Mouse (Mus musculus): ENCODE results near the gene Ror1. TPM values are rescaled to one million over a fixed set of nuclear protein-coding genes. Genes with fewer than 3 reads are reported as not detected.

The Ror1 gene
- polyA plus RNA-seq, 1 experiment from 2014 or later, result 8.3 TPM

- H3K4me3 ChIP-seq (replicated peaks; ENCODE audit: low read depth, low read length), result no peak overlapping the region
- no peak overlapping the region for H3K9ac ChIP-seq (ENCODE audit: low read depth, low read length)
- no peak overlapping the region for H3K27ac ChIP-seq
- ATAC-seq (replicated peaks; ENCODE audit: low FRiP score, low read depth) (no peak), DNase-seq (ENCODE audit: low spot score) (no peak)
- H3K4me1 ChIP-seq (replicated peaks; ENCODE audit: insufficient read depth, low read length), result no peaks in the 10 kb centered on the region
- 95% methylated on average over 4 of the region's 4 CpGs for WGBS
- no peaks in the 10 kb centered on the region for H3K9me3 ChIP-seq (replicated peaks; ENCODE audit: low read length)
- no peaks in the 10 kb centered on the region for H3K27me3 ChIP-seq (ENCODE audit: insufficient read depth, low read length)
- no peaks in the 10 kb centered on the region for H3K36me3 ChIP-seq (ENCODE audit: insufficient read depth, low read length)
- H3K4me2 ChIP-seq (ENCODE audit: low read length), result no peak overlapping the region
- no peak for TF ChIP-seq CTCF (IDR thresholded peaks at IDR 0.05; ENCODE audit: low read depth)
These were observed 178.4 kb downstream of the Ror1 start for GRCm38 (mm10) chr4:100273807-100274480.

GRCm38 (mm10) chr4:100276482-100276881 lies 180.9 kb downstream of the Ror1 start:
- H3K27ac ChIP-seq, result no peak overlapping the region
- no peaks in the 10 kb centered on the region for H3K36me3 ChIP-seq (ENCODE audit: insufficient read depth, low read length)
- no peaks in the 10 kb centered on the region for H3K27me3 ChIP-seq (ENCODE audit: insufficient read depth, low read length)
- ATAC-seq (replicated peaks; ENCODE audit: low FRiP score, low read depth), result no peak
- TF ChIP-seq CTCF (IDR thresholded peaks at IDR 0.05; ENCODE audit: low read depth), result no peak
- no peak for DNase-seq (ENCODE audit: low spot score)
- no peak overlapping the region for H3K4me2 ChIP-seq (ENCODE audit: low read length)
- WGBS, result 81% methylated on average over 7 of the region's 7 CpGs
- H3K9ac ChIP-seq (ENCODE audit: low read depth, low read length), result no peak overlapping the region
- no peak overlapping the region for H3K4me3 ChIP-seq (replicated peaks; ENCODE audit: low read depth, low read length)
- no peaks in the 10 kb centered on the region for H3K9me3 ChIP-seq (replicated peaks; ENCODE audit: low read length)
- H3K4me1 ChIP-seq (replicated peaks; ENCODE audit: insufficient read depth, low read length), result no peaks in the 10 kb centered on the region

GRCm38 (mm10) chr4:100276970-100277369 lies 181.4 kb downstream of the Ror1 start:
- DNase-seq (ENCODE audit: low spot score) (no peak), ATAC-seq (replicated peaks; ENCODE audit: low FRiP score, low read depth) (no peak)
- no peak overlapping the region for H3K27ac ChIP-seq
- no peaks in the 10 kb centered on the region for H3K36me3 ChIP-seq (ENCODE audit: insufficient read depth, low read length)
- no peak overlapping the region for H3K4me3 ChIP-seq (replicated peaks; ENCODE audit: low read depth, low read length)
- WGBS, result 55% methylated on average over 1 of the region's 1 CpGs
- no peak for TF ChIP-seq CTCF (IDR thresholded peaks at IDR 0.05; ENCODE audit: low read depth)
- no peaks in the 10 kb centered on the region for H3K4me1 ChIP-seq (replicated peaks; ENCODE audit: insufficient read depth, low read length)
- H3K27me3 ChIP-seq (ENCODE audit: insufficient read depth, low read length), result no peaks in the 10 kb centered on the region
- H3K4me2 ChIP-seq (ENCODE audit: low read length), result no peak overlapping the region
- H3K9me3 ChIP-seq (replicated peaks; ENCODE audit: low read length), result no peaks in the 10 kb centered on the region
- H3K9ac ChIP-seq (ENCODE audit: low read depth, low read length), result no peak overlapping the region

- Histone ChIP-seq H3K9me3 (replicated peaks; ENCODE audit: low read length) (no peaks in the 10 kb centered on the region), H3K4me3 (replicated peaks; ENCODE audit: low read depth, low read length) (no peak overlapping the region), H3K27ac (no peak overlapping the region), H3K27me3 (ENCODE audit: insufficient read depth, low read length) (no peaks in the 10 kb centered on the region), H3K4me2 (ENCODE audit: low read length) (no peak overlapping the region), H3K9ac (ENCODE audit: low read depth, low read length) (no peak overlapping the region), H3K36me3 (ENCODE audit: insufficient read depth, low read length) (no peaks in the 10 kb centered on the region), H3K4me1 (replicated peaks; ENCODE audit: insufficient read depth, low read length) (no peaks in the 10 kb centered on the region)
- DNase-seq (ENCODE audit: low spot score) (peak; percentile 23), ATAC-seq (replicated peaks; ENCODE audit: low FRiP score, low read depth) (no peak)
- 66% methylated on average over 8 of the region's 8 CpGs for WGBS
- no peak for TF ChIP-seq CTCF (IDR thresholded peaks at IDR 0.05; ENCODE audit: low read depth)
These were observed 187.7 kb downstream of the Ror1 start for GRCm38 (mm10) chr4:100283171-100283880.

- H3K4me1 ChIP-seq (replicated peaks; ENCODE audit: insufficient read depth, low read length), result no peaks in the 10 kb centered on the region
- no peak overlapping the region for H3K4me2 ChIP-seq (ENCODE audit: low read length)
- no peak for ATAC-seq (replicated peaks; ENCODE audit: low FRiP score, low read depth)
- no peak for TF ChIP-seq CTCF (IDR thresholded peaks at IDR 0.05; ENCODE audit: low read depth)
- no peaks in the 10 kb centered on the region for H3K27me3 ChIP-seq (ENCODE audit: insufficient read depth, low read length)
- no peaks in the 10 kb centered on the region for H3K9me3 ChIP-seq (replicated peaks; ENCODE audit: low read length)
- 83% methylated on average over 6 of the region's 6 CpGs for WGBS
- H3K9ac ChIP-seq (ENCODE audit: low read depth, low read length), result no peak overlapping the region
- no peak for DNase-seq (ENCODE audit: low spot score)
- no peak overlapping the region for H3K27ac ChIP-seq
- H3K36me3 ChIP-seq (ENCODE audit: insufficient read depth, low read length), result no peaks in the 10 kb centered on the region
- no peak overlapping the region for H3K4me3 ChIP-seq (replicated peaks; ENCODE audit: low read depth, low read length)
These were observed 188.9 kb downstream of the Ror1 start for GRCm38 (mm10) chr4:100284528-100284927.

- no peaks in the 10 kb centered on the region for H3K9me3 ChIP-seq (replicated peaks; ENCODE audit: low read length)
- no peak for DNase-seq (ENCODE audit: low spot score)
- H3K36me3 ChIP-seq (ENCODE audit: insufficient read depth, low read length), result no peaks in the 10 kb centered on the region
- H3K27me3 ChIP-seq (ENCODE audit: insufficient read depth, low read length), result no peaks in the 10 kb centered on the region
- no peak overlapping the region for H3K9ac ChIP-seq (ENCODE audit: low read depth, low read length)
- ATAC-seq (replicated peaks; ENCODE audit: low FRiP score, low read depth), result no peak
- no peak overlapping the region for H3K27ac ChIP-seq
- 61% methylated on average over 7 of the region's 7 CpGs for WGBS
- no peak for TF ChIP-seq CTCF (IDR thresholded peaks at IDR 0.05; ENCODE audit: low read depth)
- no peak overlapping the region for H3K4me3 ChIP-seq (replicated peaks; ENCODE audit: low read depth, low read length)
- H3K4me2 ChIP-seq (ENCODE audit: low read length), result no peak overlapping the region
- no peaks in the 10 kb centered on the region for H3K4me1 ChIP-seq (replicated peaks; ENCODE audit: insufficient read depth, low read length)
These were observed 190.5 kb downstream of the Ror1 start for GRCm38 (mm10) chr4:100286111-100286541.
